Mouse (Mus musculus) hindbrain, embryonic 12.5 days (tissue): ENCODE results near the gene Hpd. TPM values are rescaled to one million over a fixed set of nuclear protein-coding genes. Genes with fewer than 3 reads are reported as not detected.
"Not testable (repeated sequence)": the region's sequence is repeated elsewhere in the genome, so short reads cannot be mapped to it uniquely, and the experiment has no call there.

ENCODE experiments used
- ATAC-seq: fragments of 200-750 bp; cut with Nextera tagmentation; 2 replicates; pipeline ENCODE4 v1.8.0; 2017; ENCODE audit warnings: moderate TSS enrichment; ENCODE audit not compliant: low FRiP score
- H3K27ac ChIP-seq: fragments of 300-500 bp; sonication (generic); 2 replicates; pipeline ENCODE4 v1.5.1; 2016; ENCODE audit warnings: mild to moderate bottlenecking
- H3K27me3 ChIP-seq: fragments of 300-500 bp; sonication (generic); 2 replicates; pipeline ENCODE4 v1.6.1; 2016; ENCODE audit warnings: mild to moderate bottlenecking
- H3K36me3 ChIP-seq: fragments of 300-500 bp; sonication (generic); 2 replicates; pipeline ENCODE4 v1.6.1; 2016; ENCODE audit warnings: mild to moderate bottlenecking
- H3K4me1 ChIP-seq: fragments of 300-500 bp; sonication (generic); 2 replicates; pipeline ENCODE4 v1.6.1; 2016
- H3K4me2 ChIP-seq: fragments of 300-500 bp; sonication (generic); replicated peaks from 2 replicates; pipeline ENCODE4 v1.6.1; 2016; ENCODE audit warnings: mild to moderate bottlenecking
- H3K4me3 ChIP-seq: fragments of 300-500 bp; sonication (generic); 2 replicates; pipeline ENCODE4 v1.5.1; 2016; ENCODE audit warnings: mild to moderate bottlenecking
- H3K9ac ChIP-seq: fragments of 300-500 bp; sonication (generic); 2 replicates; pipeline ENCODE4 v1.6.1; 2016; ENCODE audit warnings: mild to moderate bottlenecking, moderate library complexity
- H3K9me3 ChIP-seq: fragments of 300-500 bp; sonication (generic); replicated peaks from 2 replicates; pipeline ENCODE4 v1.6.1; 2016; ENCODE audit warnings: mild to moderate bottlenecking
- WGBS: fragments of 180-500 bp; shearing (Covaris S2); methylation state at CpG from one replicate; pipeline ENCODE4 v1.1.7; 2016; 5-methylcytosine and 5-hydroxymethylcytosine counted together
- polyA plus RNA-seq: library from polyadenylated mRNA; unstranded; fragments of >200 nt; fragmentation: Nextera tagmentation; extraction: Ambion mirVana; gene quantifications from 2 replicates; pipeline ENCODE4 v1.2.1, GENCODE M21; 2016

Hpd gene
- polyA plus RNA-seq, 1 experiment from 2014 or later = not detected

- 87% methylated on average over 6 of the region's 7 CpGs for WGBS
- not testable (repeated sequence) for ATAC-seq, H3K9me3 ChIP-seq
These were observed 18.4 kb upstream of the Hpd start for GRCm38 (mm10) chr5:123200816-123201522.

GRCm38 (mm10) chr5:123198523-123198922 is 16.0 kb upstream of the Hpd start:
- Histone ChIP-seq H3K27ac (no peak overlapping the region), H3K27me3 (no peaks in the 10 kb centered on the region), H3K9ac (no peak overlapping the region), H3K36me3 (no peaks in the 10 kb centered on the region), H3K4me3 (no peak overlapping the region), H3K4me2 (no peak overlapping the region), H3K9me3 (no peaks in the 10 kb centered on the region), H3K4me1 (no peaks in the 10 kb centered on the region)
- ATAC-seq = no peak
- WGBS = 92% methylated on average over 4 of the region's 4 CpGs

More at GRCm38 (mm10) chr5:123200816-123201522, 18.4 kb upstream of the Hpd start:
- not testable (repeated sequence) for H3K4me1 ChIP-seq, H3K27me3 ChIP-seq, H3K27ac ChIP-seq, H3K4me2 ChIP-seq, H3K36me3 ChIP-seq, H3K4me3 ChIP-seq, H3K9ac ChIP-seq

GRCm38 (mm10) chr5:123196746-123197145 is 14.2 kb upstream of the Hpd start:
- H3K36me3 ChIP-seq = no peaks in the 10 kb centered on the region
- no peak overlapping the region for H3K4me2 ChIP-seq
- no peaks in the 10 kb centered on the region for H3K27me3 ChIP-seq
- H3K4me3 ChIP-seq = no peak overlapping the region
- H3K27ac ChIP-seq = no peak overlapping the region
- ATAC-seq = no peak
- no peaks in the 10 kb centered on the region for H3K9me3 ChIP-seq
- H3K9ac ChIP-seq = no peak overlapping the region
- 70% methylated on average over 4 of the region's 4 CpGs for WGBS
- no peaks in the 10 kb centered on the region for H3K4me1 ChIP-seq

GRCm38 (mm10) chr5:123195500-123196000 is 13.0 kb upstream of the Hpd start:
- Histone ChIP-seq H3K27ac (no peak overlapping the region), H3K4me1 (no peaks in the 10 kb centered on the region), H3K27me3 (no peaks in the 10 kb centered on the region), H3K9ac (no peak overlapping the region), H3K4me2 (no peak overlapping the region), H3K4me3 (no peak overlapping the region), H3K9me3 (no peaks in the 10 kb centered on the region), H3K36me3 (no peaks in the 10 kb centered on the region)
- ATAC-seq = no peak
- 93% methylated on average over 16 of the region's 16 CpGs for WGBS

- WGBS = 92% methylated on average over 6 of the region's 6 CpGs
These were observed 12.3 kb upstream of the Hpd start for GRCm38 (mm10) chr5:123194856-123195255.

GRCm38 (mm10) chr5:123193436-123193835 is 10.9 kb upstream of the Hpd start:
- 87% methylated on average over 5 of the region's 5 CpGs for WGBS
- H3K4me1 ChIP-seq = no peaks in the 10 kb centered on the region
- ATAC-seq = no peak
- no peak overlapping the region for H3K4me2 ChIP-seq
- no peak overlapping the region for H3K9ac ChIP-seq
- H3K36me3 ChIP-seq = no peaks in the 10 kb centered on the region
- H3K9me3 ChIP-seq = no peaks in the 10 kb centered on the region
- H3K27me3 ChIP-seq = no peaks in the 10 kb centered on the region
- H3K27ac ChIP-seq = no peak overlapping the region
- no peak overlapping the region for H3K4me3 ChIP-seq

More at GRCm38 (mm10) chr5:123194856-123195255, 12.3 kb upstream of the Hpd start:
- H3K9ac ChIP-seq = no peak overlapping the region
- H3K27ac ChIP-seq = no peak overlapping the region
- H3K36me3 ChIP-seq = no peaks in the 10 kb centered on the region
- H3K4me2 ChIP-seq = no peak overlapping the region
- H3K9me3 ChIP-seq = no peaks in the 10 kb centered on the region
- no peak for ATAC-seq
- H3K27me3 ChIP-seq = no peaks in the 10 kb centered on the region
- no peak overlapping the region for H3K4me3 ChIP-seq
- H3K4me1 ChIP-seq = no peaks in the 10 kb centered on the region

- no peaks in the 10 kb centered on the region for H3K36me3 ChIP-seq
- no peaks in the 10 kb centered on the region for H3K9me3 ChIP-seq
- WGBS = 56% methylated on average over 9 of the region's 9 CpGs
- H3K9ac ChIP-seq = no peak overlapping the region
- H3K4me2 ChIP-seq = no peak overlapping the region
- no peaks in the 10 kb centered on the region for H3K27me3 ChIP-seq
- H3K4me1 ChIP-seq = no peaks in the 10 kb centered on the region
- H3K4me3 ChIP-seq = no peak overlapping the region
- ATAC-seq = no peak
- H3K27ac ChIP-seq = no peak overlapping the region
These were observed 10.2 kb upstream of the Hpd start for GRCm38 (mm10) chr5:123192606-123193150.

- no peak overlapping the region for H3K4me2 ChIP-seq
- WGBS = 85% methylated on average over 6 of the region's 6 CpGs
- ATAC-seq = no peak
These were observed 8.9 kb upstream of the Hpd start for GRCm38 (mm10) chr5:123191427-123191826.

GRCm38 (mm10) chr5:123190912-123191311 is 8.4 kb upstream of the Hpd start:
- Histone ChIP-seq H3K4me1 (no peaks in the 10 kb centered on the region), H3K9ac (no peak overlapping the region), H3K27ac (no peak overlapping the region), H3K36me3 (no peaks in the 10 kb centered on the region), H3K27me3 (no peaks in the 10 kb centered on the region), H3K4me3 (no peak overlapping the region), H3K4me2 (no peak overlapping the region), H3K9me3 (no peaks in the 10 kb centered on the region)
- ATAC-seq = no peak
- WGBS = 69% methylated on average over 3 of the region's 3 CpGs

More at GRCm38 (mm10) chr5:123191427-123191826, 8.9 kb upstream of the Hpd start:
- Histone ChIP-seq H3K27me3 (no peaks in the 10 kb centered on the region), H3K4me3 (no peak overlapping the region), H3K9me3 (no peaks in the 10 kb centered on the region), H3K36me3 (no peaks in the 10 kb centered on the region), H3K9ac (no peak overlapping the region), H3K4me1 (no peaks in the 10 kb centered on the region), H3K27ac (no peak overlapping the region)

GRCm38 (mm10) chr5:123187306-123187705 is 4.8 kb upstream of the Hpd start:
- Histone ChIP-seq H3K27ac (no peak overlapping the region), H3K27me3 (no peaks in the 10 kb centered on the region), H3K9me3 (no peaks in the 10 kb centered on the region), H3K4me1 (no peaks in the 10 kb centered on the region), H3K4me3 (no peak overlapping the region), H3K36me3 (no peaks in the 10 kb centered on the region), H3K9ac (no peak overlapping the region), H3K4me2 (no peak overlapping the region)
- ATAC-seq = no peak
- WGBS = 88% methylated on average over 3 of the region's 3 CpGs

- Histone ChIP-seq H3K4me3 (no peak overlapping the region), H3K27ac (no peak overlapping the region), H3K27me3 (no peaks in the 10 kb centered on the region), H3K9me3 (no peaks in the 10 kb centered on the region), H3K4me2 (no peak overlapping the region), H3K4me1 (no peaks in the 10 kb centered on the region), H3K36me3 (no peaks in the 10 kb centered on the region), H3K9ac (no peak overlapping the region)
- ATAC-seq = no peak
- WGBS = 76% methylated on average over 6 of the region's 6 CpGs
These were observed 3.4 kb upstream of the Hpd start for GRCm38 (mm10) chr5:123185966-123186365.

- ATAC-seq = no peak
These were observed 991 bp downstream of the Hpd start for GRCm38 (mm10) chr5:123181536-123181935.

GRCm38 (mm10) chr5:123180390-123180789 is 2.1 kb downstream of the Hpd start:
- H3K9me3 ChIP-seq = no peaks in the 10 kb centered on the region
- no peaks in the 10 kb centered on the region for H3K27me3 ChIP-seq
- no peaks in the 10 kb centered on the region for H3K4me1 ChIP-seq
- H3K27ac ChIP-seq = no peak overlapping the region
- H3K4me2 ChIP-seq = no peak overlapping the region
- no peak for ATAC-seq
- H3K36me3 ChIP-seq = no peaks in the 10 kb centered on the region
- no peak overlapping the region for H3K9ac ChIP-seq
- no peak overlapping the region for H3K4me3 ChIP-seq
- WGBS = 92% methylated on average over 15 of the region's 15 CpGs

More at GRCm38 (mm10) chr5:123181536-123181935, 991 bp downstream of the Hpd start:
- Histone ChIP-seq H3K27ac (no peak overlapping the region), H3K27me3 (no peaks in the 10 kb centered on the region), H3K4me1 (no peaks in the 10 kb centered on the region), H3K4me2 (no peak overlapping the region), H3K9ac (no peak overlapping the region), H3K36me3 (no peaks in the 10 kb centered on the region), H3K9me3 (no peaks in the 10 kb centered on the region), H3K4me3 (no peak overlapping the region)
- 84% methylated on average over 6 of the region's 6 CpGs for WGBS
